Mouse (Mus musculus): Measurements from ENCODE around the gene Arhgap33.

Arhgap33 gene

DNA sequence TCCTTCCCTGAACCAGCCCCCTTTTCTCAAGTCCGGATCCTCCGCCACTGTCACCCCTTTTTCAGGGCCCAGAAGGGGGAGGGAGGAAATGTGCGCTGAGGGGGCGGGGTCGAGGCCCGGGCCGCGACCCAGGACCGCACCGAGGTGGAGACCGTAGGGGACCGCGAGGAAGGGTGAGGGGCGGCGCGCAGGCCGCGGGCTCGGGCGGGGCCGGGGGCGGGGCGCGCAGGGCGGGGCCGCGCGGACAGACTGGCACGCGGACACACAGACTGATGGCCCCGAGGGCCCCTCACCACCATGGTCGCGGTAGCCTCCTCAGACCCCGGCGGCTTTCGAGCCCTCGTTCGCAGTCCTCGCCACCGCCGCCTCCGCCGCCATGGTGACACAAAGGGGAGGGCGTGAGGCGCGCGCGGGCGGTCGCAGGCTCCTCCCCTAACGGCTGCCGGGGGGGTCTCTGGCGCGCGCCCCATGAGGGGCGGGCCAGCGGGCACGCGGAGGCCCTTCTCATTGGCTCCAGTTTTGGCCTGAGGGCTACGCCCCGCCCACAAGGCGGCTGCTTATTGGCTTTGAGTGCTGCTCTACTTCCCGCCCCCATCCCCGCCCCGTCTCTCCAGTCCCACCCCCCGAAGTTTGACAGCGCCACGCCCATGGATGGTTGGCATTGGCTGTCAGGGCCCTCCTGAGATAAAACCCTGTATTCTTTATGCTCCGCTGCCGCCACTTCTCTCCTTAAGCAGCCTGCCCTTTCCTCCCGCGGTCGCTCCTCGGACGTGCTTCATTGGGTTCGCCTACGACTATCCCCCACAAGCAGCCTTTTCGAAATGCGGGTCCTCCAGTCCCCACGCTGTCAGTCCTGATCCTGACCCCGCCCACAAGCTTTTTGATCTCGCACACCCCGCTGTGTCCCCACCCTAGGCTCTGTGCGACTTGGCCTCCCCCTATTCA is at the start of gene Arhgap33:
Gene Arhgap33 (minus strand): TSS at position 428 of the 945 bp plus-strand sequence.
- DNase-seq, result peak; percentile 98

DNA sequence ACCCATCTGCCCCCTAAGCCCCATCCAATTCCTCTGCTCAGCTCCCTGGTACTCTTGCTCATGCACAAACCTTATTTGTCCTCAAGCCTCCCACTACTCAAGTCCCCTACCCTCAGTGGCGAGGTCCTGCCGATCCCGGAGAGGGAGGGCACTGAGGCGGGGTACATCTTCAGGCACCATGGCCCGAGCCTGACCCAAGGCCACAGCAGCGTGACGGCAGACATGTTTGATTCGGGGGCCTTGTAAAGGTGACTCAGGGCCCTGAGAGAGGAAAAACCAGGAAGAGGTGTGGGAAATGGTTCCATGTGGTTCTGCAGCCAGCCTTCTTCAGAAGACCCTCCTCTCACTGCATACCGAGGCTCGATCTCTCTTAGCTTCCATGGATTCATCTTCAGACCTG is 49.5 kb upstream of the Arhgap33 start:
- DNase-seq, result no peak

DNA sequence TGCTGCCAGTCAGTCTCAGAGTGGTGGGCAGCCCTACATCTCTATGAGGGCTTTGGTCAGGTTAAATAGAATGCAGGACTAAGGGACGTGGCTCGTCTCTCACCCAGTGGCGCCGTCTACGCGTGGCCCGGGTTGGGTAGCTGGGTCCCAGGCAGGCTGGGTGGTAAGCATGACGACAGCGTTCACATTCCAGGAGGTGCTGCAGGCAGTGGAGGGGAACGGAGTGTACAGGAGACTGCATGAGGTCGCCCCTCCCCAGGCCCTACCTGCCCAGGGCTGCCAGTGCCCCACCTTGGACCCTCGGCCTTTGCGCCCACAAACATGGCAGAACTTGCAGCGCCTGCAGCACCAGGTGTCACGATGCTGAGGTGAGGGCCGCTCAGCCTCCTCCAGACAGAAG is 46.7 kb upstream of the Arhgap33 start:
- peak in 1 of 2 experiments; percentile 49 for DNase-seq

DNA sequence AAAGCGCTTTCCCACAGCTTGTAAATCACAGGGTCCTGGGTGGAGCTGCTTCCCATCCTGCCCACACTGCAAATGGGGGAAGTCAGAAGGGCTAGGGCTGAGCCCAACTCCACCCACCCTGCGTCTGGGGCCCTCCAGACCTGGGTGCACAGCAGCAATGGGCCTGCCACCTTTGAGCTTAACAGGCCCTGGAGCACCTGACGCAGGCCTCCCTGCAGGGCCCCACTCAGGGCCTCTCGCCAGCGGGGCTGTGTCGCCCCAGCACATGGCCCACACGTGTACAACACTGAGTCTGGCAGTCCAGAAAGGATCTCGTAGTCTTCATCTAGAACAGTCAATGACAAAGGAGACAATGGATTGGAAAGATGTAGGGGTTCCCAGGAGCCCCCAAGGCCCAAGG is 45.1 kb upstream of the Arhgap33 start:
- no peak for DNase-seq

DNA sequence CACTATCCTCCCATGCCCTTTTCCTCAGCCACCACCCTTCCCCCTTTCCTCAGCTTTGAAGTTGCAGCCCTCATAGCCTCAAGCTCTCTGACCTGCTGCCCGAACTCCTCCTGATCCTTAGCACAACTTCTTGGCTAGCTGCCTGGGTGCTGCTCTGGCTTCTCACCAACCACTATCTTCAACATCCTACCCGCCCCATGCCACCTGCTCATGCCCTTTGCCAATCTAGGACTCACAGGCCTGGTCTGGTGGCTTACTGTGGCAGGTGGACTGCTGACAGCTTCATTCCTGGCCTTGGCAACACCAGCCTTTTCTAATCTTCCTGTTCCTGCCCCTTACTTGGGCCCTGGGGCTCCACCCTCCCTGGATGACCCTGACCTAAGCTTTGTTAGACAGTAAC is 38.1 kb upstream of the Arhgap33 start:
- peak; percentile 83 to 90 for DNase-seq

DNA sequence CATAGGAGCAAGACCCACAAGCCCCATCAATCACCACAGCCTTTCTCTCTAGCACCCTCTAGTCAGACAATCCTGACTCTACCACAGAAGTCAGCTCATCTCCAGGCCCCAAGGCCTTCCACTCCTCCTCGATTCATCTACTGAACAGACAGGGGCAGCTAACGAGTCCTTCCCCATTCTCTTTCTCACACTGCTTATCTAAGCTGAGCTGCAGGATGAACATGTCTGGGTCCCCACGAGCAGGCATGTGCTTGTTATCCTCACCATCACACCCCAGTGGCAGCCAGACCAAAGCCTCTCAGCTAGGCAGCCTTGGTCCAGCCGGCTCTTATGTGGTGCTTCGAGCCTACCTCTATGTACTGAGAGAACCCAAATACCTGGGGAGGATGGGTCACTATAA is 37.5 kb upstream of the Arhgap33 start:
- DNase-seq, result peak in 1 of 2 experiments; percentile 26

DNA sequence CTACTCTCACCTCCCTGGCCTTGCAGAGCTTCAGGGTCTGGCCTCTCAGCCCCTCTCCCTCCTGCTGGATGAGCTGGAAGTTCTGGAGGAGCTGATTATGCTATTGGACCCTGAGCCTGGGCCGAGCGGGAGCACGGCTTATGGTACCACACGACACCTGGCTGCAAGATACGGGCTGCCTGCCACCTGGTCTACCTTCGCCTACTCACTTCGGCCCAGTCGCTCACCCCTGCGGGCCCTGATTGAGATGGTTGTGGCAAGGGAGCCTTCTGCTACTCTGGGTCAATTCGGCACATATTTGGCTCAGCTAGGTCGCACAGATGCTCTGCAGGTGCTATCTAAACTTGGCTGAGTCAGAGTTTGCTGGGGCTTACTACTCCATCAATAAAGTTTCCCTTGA is 32.7 kb upstream of the Arhgap33 start:
- DNase-seq, result no peak

DNA sequence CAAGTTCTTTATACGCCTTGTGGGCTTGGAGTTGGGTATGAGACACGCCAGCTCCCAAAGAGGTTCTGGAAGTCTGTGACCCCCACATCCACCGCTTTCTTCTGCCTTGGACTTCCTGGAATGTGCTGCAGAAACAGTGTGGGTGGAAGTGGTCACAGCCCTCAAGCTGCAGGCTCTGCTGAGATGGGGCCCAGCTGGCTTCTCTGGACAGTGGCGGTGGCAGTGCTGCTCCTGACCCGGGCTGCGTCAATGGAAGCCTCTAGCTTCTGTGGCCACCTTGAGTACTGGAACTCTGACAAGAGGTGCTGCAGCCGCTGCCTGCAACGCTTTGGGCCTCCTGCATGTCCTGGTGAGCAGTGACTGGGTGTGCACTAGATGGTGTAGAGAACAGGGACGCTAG is 31.2 kb upstream of the Arhgap33 start:
- DNase-seq, result no peak

DNA sequence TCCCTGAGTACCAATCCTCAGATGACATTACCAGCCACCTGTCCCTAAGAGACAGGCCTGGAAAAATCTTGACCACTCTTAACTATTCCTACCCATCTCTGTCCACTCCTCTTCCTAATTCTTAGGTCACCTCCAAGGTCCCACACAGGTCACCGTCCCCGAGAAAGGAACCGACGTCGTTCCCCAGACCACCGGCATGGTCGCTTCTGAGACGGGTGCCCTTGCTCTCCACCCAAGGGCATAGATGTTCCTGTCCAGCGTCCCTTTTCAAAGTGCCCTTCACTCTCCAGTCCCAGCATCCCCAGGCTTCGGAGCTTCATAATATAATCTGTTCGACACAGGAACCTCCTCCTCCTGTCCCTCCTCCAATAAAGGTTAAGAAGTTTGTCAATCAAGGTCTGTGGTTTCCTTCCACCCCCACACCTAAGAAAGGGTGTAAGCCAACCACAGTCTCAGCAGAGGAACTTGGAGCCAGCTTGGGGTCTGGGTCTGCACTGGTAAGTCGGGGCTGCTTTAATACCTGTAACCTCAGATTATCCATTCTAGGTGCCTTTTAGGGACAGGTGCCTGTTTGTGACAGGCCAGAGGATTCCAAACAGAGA is 30.2 kb upstream of the Arhgap33 start, which contains the start of gene Igflr1:
Gene Igflr1 (plus strand): TSS at position 458 of the 602 bp plus-strand sequence.
- no peak for DNase-seq

DNA sequence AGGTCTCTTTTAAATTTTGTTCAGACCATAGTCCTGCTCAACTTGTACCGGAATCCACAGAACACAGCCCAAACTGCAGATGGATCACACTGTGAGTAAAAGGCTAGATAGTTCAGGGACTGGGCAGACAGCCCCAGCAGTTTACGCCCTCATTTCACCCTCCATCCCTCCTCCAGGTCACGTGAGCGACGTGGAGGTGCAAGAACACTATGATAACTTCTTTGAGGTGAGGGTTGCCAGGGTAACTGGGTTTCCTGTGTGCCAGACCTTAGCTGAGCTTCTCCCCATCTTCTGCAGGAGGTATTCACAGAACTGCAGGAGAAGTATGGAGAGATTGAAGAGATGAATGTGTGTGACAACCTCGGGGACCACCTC is 29.0 kb upstream of the Arhgap33 start:
- no peak for DNase-seq

DNA sequence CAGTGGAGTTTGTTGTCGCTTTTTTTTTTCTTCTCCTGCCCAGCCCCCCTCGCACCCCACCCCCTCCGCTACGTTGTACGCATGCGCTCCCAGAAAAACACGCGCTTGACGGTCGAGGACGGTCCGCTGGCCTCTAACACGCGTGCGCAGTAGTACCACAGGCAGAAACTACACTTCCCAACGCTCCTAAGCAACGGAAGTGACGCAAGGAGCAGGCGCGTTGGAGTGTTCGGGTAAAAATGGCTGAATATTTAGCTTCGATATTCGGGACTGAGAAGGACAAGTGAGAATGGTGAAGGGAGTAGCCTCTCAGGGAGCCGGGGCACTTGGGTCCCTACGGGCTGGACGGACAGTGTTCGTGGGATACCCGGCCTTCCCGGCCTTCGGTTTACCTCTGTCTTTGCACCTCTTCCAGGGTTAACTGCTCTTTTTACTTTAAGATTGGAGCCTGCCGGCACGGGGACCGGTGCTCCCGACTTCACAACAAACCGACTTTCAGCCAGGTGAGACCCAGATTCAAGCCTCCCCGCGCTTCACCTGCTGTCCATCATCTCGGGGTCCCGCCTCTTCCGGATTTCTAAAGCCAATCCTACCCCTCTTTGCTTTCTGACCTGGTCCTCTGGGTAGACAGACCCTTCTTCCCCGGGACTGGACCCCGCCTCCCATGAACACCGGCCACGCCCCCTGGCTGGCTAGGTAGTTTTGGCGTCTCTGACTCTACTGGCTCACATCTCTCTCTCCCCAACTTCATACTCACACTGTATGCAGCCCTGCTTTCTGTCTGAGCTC is 28.5 kb upstream of the Arhgap33 start, which contains the start of the genes U2af1l4, Gm49396 and Psenen:
Gene U2af1l4 (plus strand): TSS at position 185 of the 789 bp plus-strand sequence.
Gene Gm49396 (plus strand): TSS at position 228 of the 789 bp plus-strand sequence.
Gene Psenen (minus strand): TSS at position 511 of the 789 bp plus-strand sequence.
- peak; percentile 98 to 99 for DNase-seq

DNA sequence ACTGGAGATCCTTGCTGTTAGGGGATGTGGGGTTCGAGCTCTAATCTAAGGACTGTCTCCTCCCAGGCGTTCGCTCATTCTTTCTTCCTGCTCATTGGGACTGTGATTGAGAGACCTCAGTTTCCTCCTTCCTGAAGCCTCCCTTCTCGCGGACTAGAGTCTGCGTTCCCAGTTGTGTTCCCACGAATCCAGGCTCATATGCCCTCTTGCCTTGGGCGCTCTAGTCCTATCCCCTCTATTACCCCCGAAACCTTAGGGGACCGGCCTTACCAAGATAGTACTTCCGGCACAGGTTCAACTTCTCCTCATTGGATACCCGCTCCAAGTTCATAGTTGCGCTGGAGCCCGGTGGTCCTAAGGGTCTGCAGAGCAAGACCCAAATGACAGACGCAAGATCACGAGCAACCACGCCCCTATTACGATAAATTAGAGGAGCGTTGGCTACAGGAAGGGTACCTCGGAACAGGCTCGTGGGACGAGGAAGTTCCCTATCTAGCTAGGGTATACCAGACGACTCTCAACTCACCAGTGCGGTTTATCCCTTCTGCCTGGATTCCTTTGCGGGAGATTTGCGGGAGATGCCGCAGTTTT is 27.8 kb upstream of the Arhgap33 start:
- peak in 1 of 2 experiments; percentile 27 for DNase-seq

DNA sequence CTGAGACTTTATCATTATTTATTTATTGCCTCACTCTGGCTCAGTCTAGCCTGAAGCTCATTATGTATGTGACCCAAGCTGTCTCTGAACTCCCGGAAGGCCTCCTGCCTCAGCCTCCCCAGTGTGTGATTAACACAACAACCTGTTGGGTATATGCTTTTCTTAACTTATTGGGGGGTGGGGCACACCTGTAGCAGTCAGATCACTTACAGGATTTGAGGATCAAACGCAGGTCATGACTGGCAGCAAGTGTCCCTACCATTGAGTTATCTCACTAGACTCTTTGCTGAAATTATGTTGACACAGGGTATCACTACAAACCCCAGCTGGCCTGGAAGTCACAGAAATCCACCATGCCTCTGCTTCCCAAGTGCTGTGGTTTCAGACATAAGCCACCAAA is 25.4 kb upstream of the Arhgap33 start:
- DNase-seq, result no peak

DNA sequence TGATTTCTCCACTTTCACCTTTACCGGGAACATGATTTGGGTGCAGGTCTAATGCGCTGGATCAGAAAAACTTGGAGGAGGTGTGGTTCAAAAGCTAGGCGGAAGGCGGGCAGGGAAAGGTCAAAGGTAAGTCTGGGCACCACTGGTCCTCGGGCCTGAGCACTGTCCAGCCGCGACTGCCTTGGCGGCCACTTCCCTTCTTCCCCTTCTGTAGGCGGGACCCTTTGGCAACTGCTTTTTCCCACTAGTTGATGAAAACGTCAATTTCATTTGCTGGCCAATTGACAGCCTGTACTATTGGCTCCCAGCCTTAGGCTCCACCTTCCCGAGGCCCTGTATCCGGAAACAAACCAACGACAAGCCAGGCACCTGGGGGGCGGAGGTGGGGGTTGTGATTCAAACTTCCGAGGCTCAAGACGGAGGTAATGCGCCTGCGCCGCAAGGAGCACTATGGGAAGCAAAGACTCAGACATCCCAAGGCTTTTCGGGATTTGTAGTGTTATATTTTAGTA is 24.6 kb upstream of the Arhgap33 start, which contains the start of gene Lin37:
Gene Lin37 (minus strand): TSS at position 396 of the 512 bp plus-strand sequence.
- peak; percentile 98 to 99 for DNase-seq

DNA sequence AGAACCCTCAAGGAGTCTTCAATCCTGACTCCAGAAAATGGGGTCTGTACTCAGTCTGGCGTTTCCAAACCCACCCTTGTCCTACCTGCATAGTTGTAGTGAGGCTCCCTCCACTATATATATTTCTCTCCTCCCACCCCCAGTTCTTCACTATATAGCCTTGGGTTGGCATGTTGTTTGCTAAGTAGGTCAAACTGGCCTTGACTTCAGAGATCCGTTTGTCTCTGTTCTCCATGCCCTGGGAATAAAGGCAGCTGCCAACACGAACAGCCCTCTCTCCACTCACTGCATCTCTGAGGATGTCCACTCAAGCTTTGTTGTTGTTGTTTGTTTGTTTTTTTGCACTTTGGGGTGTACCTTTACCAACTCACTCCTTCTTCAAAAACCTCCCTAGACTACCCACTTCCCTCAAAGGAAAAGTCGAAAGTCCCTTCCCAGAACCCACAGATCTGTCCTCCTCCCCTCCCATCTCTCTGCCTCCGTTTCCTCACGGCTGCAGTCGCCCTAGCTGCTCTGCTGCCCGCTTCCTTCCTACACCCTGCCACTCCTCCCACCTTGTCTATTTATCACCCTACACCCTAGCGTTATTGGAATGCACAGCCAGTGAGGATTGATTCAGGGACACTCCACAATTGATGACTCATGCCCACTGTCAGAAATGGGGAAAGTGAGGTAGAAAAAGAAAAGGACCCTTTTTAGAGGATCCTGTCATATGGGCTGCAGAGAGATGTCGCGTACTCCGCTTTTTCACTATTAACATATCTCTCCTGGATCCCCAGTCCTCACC is 24.0 kb upstream of the Arhgap33 start:
- no peak for DNase-seq

DNA sequence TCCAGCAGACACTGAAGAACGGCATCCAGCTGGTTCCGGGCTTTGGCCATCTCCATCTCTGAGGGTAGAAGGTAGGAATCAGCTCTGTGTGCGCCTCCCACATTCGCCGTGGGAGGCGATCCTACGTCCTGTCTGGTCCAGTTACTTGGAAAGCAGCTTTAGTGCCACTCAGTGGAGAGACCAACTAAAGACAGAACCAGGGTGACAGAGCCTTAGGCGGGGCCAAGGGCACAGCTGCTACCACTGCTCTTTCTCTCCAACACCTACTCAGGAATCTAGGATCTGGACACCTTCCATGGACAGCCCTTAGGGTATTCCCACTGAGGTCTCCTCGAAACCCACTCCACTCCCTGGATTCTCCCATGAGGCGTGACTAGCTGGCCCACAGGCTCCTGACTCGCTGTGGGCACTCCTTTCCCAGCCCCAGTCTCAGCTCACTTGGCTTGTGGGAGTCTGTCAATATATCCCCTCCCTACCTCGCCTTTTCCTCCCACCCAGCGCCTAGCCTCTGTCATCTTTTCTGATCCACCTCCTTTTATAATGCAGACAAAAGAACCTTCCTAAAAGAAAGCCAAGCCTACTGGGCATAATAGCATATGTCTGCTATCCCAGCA is 23.1 kb upstream of the Arhgap33 start:
- DNase-seq, result no peak

DNA sequence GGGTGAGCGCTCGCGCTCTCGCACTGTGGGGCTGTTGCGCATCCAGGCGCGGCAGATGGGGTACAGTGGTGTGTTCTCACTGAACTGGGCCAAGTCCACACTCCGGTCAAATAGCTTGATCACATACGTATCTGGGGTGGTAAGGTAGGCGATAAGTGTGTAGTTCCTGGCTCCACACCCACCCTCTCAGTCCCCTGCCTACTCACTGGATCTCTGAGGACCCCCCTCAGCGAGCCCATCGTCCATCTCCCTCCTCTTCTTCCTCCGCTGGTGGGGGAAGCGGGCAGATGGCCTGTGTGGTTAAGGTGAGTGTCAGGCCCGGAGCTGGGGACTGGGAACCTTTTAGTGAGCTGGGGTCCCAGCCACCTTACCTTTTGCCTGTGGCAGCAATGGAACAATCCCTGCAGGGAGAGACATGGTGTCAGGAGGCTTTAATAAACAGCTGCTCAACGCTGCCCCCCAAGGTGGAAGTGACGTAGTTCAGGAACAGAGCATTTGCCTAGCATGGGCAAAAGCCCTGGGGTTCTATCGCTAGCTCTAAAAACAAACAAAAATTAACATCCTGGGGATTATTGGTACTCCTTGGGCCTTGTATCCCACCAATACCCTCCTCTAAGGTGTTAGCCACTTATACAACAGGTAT is 22.2 kb upstream of the Arhgap33 start:
- DNase-seq, result no peak

DNA sequence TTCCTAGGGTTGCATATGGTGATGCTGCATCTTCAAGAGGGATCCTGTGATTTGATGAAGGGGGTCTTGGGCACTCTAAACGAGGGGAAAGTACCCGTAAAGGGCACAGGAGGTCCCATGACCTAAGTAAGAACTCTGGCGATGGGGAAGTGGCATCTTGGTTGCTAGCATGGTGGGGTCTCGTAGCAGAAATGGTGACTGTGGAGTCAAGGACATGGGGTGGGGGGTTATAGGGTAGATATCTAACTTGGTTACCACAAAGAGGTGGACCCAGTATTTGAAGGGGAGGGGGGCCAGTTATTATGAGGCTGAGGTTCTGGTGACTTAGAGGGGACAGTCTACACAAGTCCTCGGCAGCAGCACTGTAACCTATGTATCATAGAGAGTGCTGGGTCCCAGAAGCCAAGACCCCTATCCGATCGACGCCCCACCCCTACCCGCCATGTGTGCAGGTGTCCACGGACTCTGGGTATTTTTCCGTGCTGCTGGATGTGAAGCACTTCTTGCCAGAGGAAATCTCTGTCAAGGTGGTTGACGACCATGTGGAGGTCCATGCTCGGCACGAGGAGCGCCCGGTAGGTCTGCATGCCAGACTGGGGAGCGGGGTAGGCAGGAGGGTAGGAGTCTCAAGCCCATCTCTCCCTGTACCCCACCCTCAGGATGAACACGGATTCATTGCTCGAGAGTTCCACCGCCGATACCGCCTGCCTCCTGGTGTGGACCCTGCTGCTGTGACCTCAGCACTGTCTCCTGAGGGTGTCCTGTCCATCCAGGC is 19.1 kb upstream of the Arhgap33 start:
- no peak for DNase-seq

DNA sequence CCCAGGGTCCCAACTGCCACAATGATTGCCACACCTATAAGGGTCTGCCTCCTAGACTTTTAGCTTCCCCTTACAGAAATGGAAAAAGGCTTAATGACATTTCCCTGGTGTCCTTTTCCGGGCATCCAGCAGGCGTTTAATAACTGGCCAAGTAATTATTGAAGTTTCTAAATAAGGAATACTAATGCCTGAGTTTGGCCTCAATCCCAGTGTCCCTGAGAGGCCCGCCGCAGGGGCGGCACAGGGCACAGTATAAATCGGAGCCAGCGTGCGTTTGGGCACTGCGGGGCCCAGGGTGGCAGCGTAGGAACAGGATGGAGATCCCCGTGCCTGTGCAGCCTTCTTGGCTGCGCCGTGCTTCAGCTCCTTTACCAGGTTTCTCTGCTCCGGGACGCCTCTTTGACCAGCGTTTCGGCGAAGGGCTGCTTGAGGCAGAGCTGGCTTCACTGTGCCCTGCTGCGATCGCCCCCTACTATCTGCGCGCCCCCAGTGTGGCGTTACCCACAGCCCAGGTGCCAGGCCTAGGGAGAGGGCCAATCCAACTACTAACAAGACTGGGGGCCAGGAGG is 18.2 kb upstream of the Arhgap33 start:
- DNase-seq, result peak; percentile 38 to 75

All from kidney, postnatal 25 days (tissue).